Mouse (Mus musculus) limb, embryonic 10.5 days (tissue): ENCODE measurements around the gene Mrc2. TPM values are rescaled to one million over a fixed set of nuclear protein-coding genes. Genes with fewer than 3 reads are reported as not detected.
A peak's percentile ranks its signal among the peaks of the same experiment; 100 is the strongest.

Experiments used
- DNase-seq: peaks from one replicate; pipeline ENCODE4 v3.0.0-alpha.2; 2017; ENCODE audit warnings: low spot score
- H3K27ac ChIP-seq: fragments of 300-500 bp; sonication (generic); 2 replicates; pipeline ENCODE4 v1.5.1; 2016; ENCODE audit warnings: mild to moderate bottlenecking
- H3K27me3 ChIP-seq: fragments of 300-500 bp; sonication (generic); 2 replicates; pipeline ENCODE4 v1.6.1; 2016; ENCODE audit warnings: low read depth, mild to moderate bottlenecking; ENCODE audit not compliant: poor library complexity, severe bottlenecking
- H3K36me3 ChIP-seq: fragments of 300-500 bp; sonication (generic); 2 replicates; pipeline ENCODE4 v1.6.1; 2016; ENCODE audit warnings: mild to moderate bottlenecking, moderate library complexity
- H3K4me1 ChIP-seq: fragments of 300-500 bp; sonication (generic); 2 replicates; pipeline ENCODE4 v1.6.1; 2016
- H3K4me3 ChIP-seq: fragments of 300-500 bp; sonication (generic); 2 replicates; pipeline ENCODE4 v1.5.1; 2016; ENCODE audit warnings: mild to moderate bottlenecking, moderate library complexity
- H3K9me3 ChIP-seq: fragments of 300-500 bp; sonication (generic); replicated peaks from 2 replicates; pipeline ENCODE4 v1.6.1; 2016; ENCODE audit warnings: mild to moderate bottlenecking
- WGBS: fragments of 180-500 bp; shearing (Covaris S2); methylation state at CpG from one replicate; pipeline ENCODE4 v1.1.7; 2016; 5-methylcytosine and 5-hydroxymethylcytosine counted together
- polyA plus RNA-seq: library from polyadenylated mRNA; unstranded; fragments of >200 nt; fragmentation: Nextera tagmentation; extraction: Ambion mirVana; gene quantifications from 2 replicates; pipeline ENCODE4 v1.2.1, GENCODE M21; 2016

Mrc2 gene
- polyA plus RNA-seq, result 27.6 and 31.6 TPM in 2 replicates

- Histone ChIP-seq H3K9me3 (no peaks in the 10 kb centered on the region), H3K4me1 (peaks cover 63% of the 10 kb centered on the region), H3K27ac (peak within 1 kb of the TSS; percentile 99), H3K27me3 (no peaks in the 10 kb centered on the region), H3K36me3 (peaks cover 31% of the 10 kb centered on the region), H3K4me3 (peak within 1 kb of the TSS; percentile 86)
- WGBS, result under 1% methylated on average over 74 of the region's 75 CpGs
- DNase-seq, result peak; percentile 88
These were observed at the start of gene Mrc2 for GRCm38 (mm10) chr11:105292124-105293071. Gene Mrc2, plus strand, starts transcription at chr11:105292643.

GRCm38 (mm10) chr11:105246369-105246768 lies 46.1 kb upstream of the Mrc2 start:
- WGBS, result 96% methylated on average over 1 of the region's 1 CpGs
- H3K36me3 ChIP-seq, result peaks cover 98% of the 10 kb centered on the region
- H3K4me1 ChIP-seq, result no peaks in the 10 kb centered on the region
- no peak for DNase-seq
- H3K27ac ChIP-seq, result no peak overlapping the region
- H3K4me3 ChIP-seq, result no peak overlapping the region
- no peaks in the 10 kb centered on the region for H3K9me3 ChIP-seq
- H3K27me3 ChIP-seq, result no peaks in the 10 kb centered on the region

GRCm38 (mm10) chr11:105246785-105247184 lies 45.7 kb upstream of the Mrc2 start:
- Histone ChIP-seq H3K27me3 (no peaks in the 10 kb centered on the region), H3K27ac (no peak overlapping the region), H3K4me1 (no peaks in the 10 kb centered on the region), H3K36me3 (peaks cover 96% of the 10 kb centered on the region), H3K9me3 (no peaks in the 10 kb centered on the region), H3K4me3 (no peak overlapping the region)
- 92% methylated on average over 6 of the region's 6 CpGs for WGBS
- no peak for DNase-seq

GRCm38 (mm10) chr11:105247321-105247720 lies 45.1 kb upstream of the Mrc2 start:
- no peak for DNase-seq
- WGBS, result 96% methylated on average over 5 of the region's 5 CpGs
- H3K9me3 ChIP-seq, result no peaks in the 10 kb centered on the region
- peaks cover 93% of the 10 kb centered on the region for H3K36me3 ChIP-seq
- no peak overlapping the region for H3K4me3 ChIP-seq
- no peaks in the 10 kb centered on the region for H3K4me1 ChIP-seq
- H3K27me3 ChIP-seq, result no peaks in the 10 kb centered on the region
- H3K27ac ChIP-seq, result no peak overlapping the region

- H3K27me3 ChIP-seq, result no peaks in the 10 kb centered on the region
- no peak for DNase-seq
- H3K27ac ChIP-seq, result no peak overlapping the region
- H3K36me3 ChIP-seq, result peaks cover 90% of the 10 kb centered on the region
- 87% methylated on average over 3 of the region's 3 CpGs for WGBS
- H3K4me3 ChIP-seq, result no peak overlapping the region
- no peaks in the 10 kb centered on the region for H3K9me3 ChIP-seq
- H3K4me1 ChIP-seq, result peaks cover 6% of the 10 kb centered on the region; the same call in 1 of the 2 replicates
These were observed 32.7 kb upstream of the Mrc2 start for GRCm38 (mm10) chr11:105259733-105260132.

GRCm38 (mm10) chr11:105261116-105261515 lies 31.3 kb upstream of the Mrc2 start:
- no peak for DNase-seq
- Histone ChIP-seq H3K4me3 (no peak overlapping the region), H3K4me1 (peaks cover 6% of the 10 kb centered on the region; the same call in 1 of the 2 replicates), H3K9me3 (no peaks in the 10 kb centered on the region), H3K27ac (no peak overlapping the region), H3K27me3 (no peaks in the 10 kb centered on the region), H3K36me3 (peaks cover 81% of the 10 kb centered on the region)
- WGBS, result 87% methylated on average over 5 of the region's 5 CpGs

GRCm38 (mm10) chr11:105261601-105262351 lies 30.7 kb upstream of the Mrc2 start:
- 82% methylated on average over 4 of the region's 4 CpGs for WGBS
- Histone ChIP-seq H3K4me3 (no peak overlapping the region), H3K36me3 (peaks cover 81% of the 10 kb centered on the region), H3K9me3 (no peaks in the 10 kb centered on the region), H3K27ac (no peak overlapping the region), H3K27me3 (no peaks in the 10 kb centered on the region), H3K4me1 (peaks cover 6% of the 10 kb centered on the region; the same call in 1 of the 2 replicates)
- peak; percentile 35 for DNase-seq

- peaks cover 81% of the 10 kb centered on the region for H3K36me3 ChIP-seq
- H3K27me3 ChIP-seq, result no peaks in the 10 kb centered on the region
- no peak overlapping the region for H3K27ac ChIP-seq
- DNase-seq, result no peak
- H3K4me1 ChIP-seq, result peaks cover 6% of the 10 kb centered on the region; the same call in 1 of the 2 replicates
- H3K4me3 ChIP-seq, result no peak overlapping the region
- no peaks in the 10 kb centered on the region for H3K9me3 ChIP-seq
These were observed 27.9 kb upstream of the Mrc2 start for GRCm38 (mm10) chr11:105264506-105264905.

- Histone ChIP-seq H3K4me1 (peaks cover 6% of the 10 kb centered on the region; the same call in 1 of the 2 replicates), H3K9me3 (no peaks in the 10 kb centered on the region), H3K27me3 (no peaks in the 10 kb centered on the region), H3K27ac (no peak overlapping the region), H3K36me3 (peaks cover 81% of the 10 kb centered on the region), H3K4me3 (no peak overlapping the region)
- no peak for DNase-seq
- WGBS, result 90% methylated on average over 3 of the region's 3 CpGs
These were observed 27.5 kb upstream of the Mrc2 start for GRCm38 (mm10) chr11:105264988-105265387.

GRCm38 (mm10) chr11:105270155-105270554 lies 22.3 kb upstream of the Mrc2 start:
- Histone ChIP-seq H3K9me3 (no peaks in the 10 kb centered on the region), H3K4me3 (no peak overlapping the region), H3K27ac (no peak overlapping the region), H3K36me3 (peaks cover 83% of the 10 kb centered on the region), H3K27me3 (no peaks in the 10 kb centered on the region), H3K4me1 (no peaks in the 10 kb centered on the region)
- peak; percentile 65 for DNase-seq
- WGBS, result 19% methylated on average over 2 of the region's 2 CpGs

- no peak for DNase-seq
- peaks cover 39% of the 10 kb centered on the region for H3K4me1 ChIP-seq
- 88% methylated on average over 6 of the region's 6 CpGs for WGBS
These were observed 12.0 kb upstream of the Mrc2 start for GRCm38 (mm10) chr11:105280456-105280855.

GRCm38 (mm10) chr11:105281291-105281690 lies 11.2 kb upstream of the Mrc2 start:
- no peak overlapping the region for H3K4me3 ChIP-seq
- 86% methylated on average over 7 of the region's 7 CpGs for WGBS
- no peak overlapping the region for H3K27ac ChIP-seq
- no peaks in the 10 kb centered on the region for H3K27me3 ChIP-seq
- DNase-seq, result no peak
- H3K9me3 ChIP-seq, result no peaks in the 10 kb centered on the region
- peaks cover 47% of the 10 kb centered on the region for H3K4me1 ChIP-seq
- peaks cover 84% of the 10 kb centered on the region for H3K36me3 ChIP-seq

More at GRCm38 (mm10) chr11:105280456-105280855, 12.0 kb upstream of the Mrc2 start:
- Histone ChIP-seq H3K9me3 (no peaks in the 10 kb centered on the region), H3K27me3 (no peaks in the 10 kb centered on the region), H3K27ac (no peak overlapping the region), H3K4me3 (no peak overlapping the region), H3K36me3 (peaks cover 84% of the 10 kb centered on the region)
